Mouse (Mus musculus) monocyte, adult 5-6 weeks (primary cell): ENCODE measurements around the gene Plxna1. TPM values are rescaled to one million over a fixed set of nuclear protein-coding genes. Genes with fewer than 3 reads are reported as not detected.

ENCODE experiments used
- ATAC-seq: fragments of 153-309, 156-312 bp; replicated peaks from 2 replicates; pipeline ENCODE4 v1.8.0; 2017; ENCODE audit warnings: mild to moderate bottlenecking; ENCODE audit not compliant: low TSS enrichment, insufficient number of reproducible peaks, severe bottlenecking, poor library complexity, low FRiP score
- total RNA-seq: library from RNA; stranded (forward); fragments of 200-1000, 200-491, 200-594 nt; gene quantifications from 3 replicates; pipeline ENCODE4 v1.2.3, GENCODE M21; 2017

Plxna1 gene
- total RNA-seq: 0.21 to 2.8 TPM (median 0.76 TPM) in 3 replicates

DNA sequence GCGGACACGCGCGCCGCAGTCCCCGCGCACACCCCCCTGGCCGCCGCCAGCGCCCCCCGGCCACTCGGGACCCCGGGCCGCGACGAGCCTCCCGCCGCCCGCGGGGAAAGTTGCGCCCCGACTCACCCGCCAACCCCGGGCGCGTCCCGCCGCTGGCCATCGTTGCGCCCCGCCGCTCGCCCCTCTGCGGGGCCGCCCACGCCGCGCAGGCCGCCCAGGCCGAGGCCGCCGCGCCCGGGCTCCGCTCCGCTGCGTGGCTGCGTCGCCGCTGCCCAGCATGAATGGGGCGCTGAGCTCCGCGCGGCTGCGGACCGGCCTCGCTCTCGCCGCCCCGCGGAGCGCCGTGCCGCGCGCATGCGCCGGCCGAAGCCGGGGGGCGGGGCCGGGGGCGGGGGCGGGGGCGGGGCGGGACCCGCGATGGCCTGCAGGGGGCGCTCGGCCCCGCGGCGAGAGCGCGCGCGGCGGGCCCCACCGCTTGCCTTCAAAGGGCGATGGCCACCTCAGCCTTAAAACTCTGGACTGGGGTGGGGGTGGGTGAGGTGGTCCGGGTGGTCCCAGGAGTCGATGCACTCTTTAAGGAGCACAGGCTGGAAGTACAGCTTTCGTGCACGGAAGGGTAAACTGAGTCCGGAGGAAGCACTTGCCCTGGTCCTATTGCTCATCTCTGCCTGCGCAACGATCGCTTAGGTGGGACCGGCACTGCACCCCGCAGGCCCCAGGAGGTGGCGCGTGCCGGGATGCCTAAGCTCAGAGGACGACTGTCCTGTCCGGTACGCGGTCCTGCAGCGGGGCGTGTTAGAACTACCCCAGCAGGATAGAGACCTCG, at the start of gene Plxna1:
Gene Plxna1, minus strand, starts transcription at position 340 of the 826 bp plus-strand sequence.
- ATAC-seq: no peak

DNA sequence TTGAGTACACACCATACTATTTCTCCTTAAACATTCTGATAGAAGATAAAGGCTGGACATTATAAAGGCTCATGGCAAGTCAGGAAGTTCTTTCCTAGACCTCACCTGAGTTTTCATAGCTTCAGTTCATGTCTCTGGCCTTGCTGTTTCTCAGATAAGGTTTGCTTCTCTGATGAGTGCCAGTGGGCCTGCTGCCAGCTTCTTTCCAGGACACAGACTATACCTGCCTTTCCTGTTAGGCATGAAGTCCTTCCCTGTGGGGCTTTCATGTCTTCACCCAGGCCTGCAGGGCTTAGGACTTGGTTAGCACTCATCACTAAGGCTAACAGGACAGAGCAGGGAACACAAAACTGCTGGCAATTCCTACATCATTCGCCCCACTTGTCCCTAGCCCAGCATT, 46.6 kb upstream of the Plxna1 start:
- no peak for ATAC-seq

DNA sequence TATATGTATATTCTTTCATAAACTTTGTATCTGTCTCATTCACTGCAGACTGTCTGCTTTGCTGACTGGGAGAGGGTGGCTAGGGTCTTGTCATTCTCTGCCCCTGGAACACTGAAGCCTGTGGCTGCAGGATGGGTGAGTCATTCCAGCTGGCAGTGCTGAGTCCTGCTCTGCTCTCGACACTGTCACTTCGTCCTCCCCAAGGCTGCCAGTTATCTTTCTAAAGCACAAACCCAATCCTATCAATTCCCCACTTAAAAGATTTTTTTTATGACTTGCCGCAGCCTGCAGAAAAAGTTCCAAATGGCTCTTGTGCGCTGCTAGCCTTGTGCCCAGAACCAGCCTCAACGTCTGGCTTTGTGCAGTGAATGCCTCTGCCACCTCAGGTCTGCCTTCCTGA, 45.8 kb upstream of the Plxna1 start:
- ATAC-seq: no peak

DNA sequence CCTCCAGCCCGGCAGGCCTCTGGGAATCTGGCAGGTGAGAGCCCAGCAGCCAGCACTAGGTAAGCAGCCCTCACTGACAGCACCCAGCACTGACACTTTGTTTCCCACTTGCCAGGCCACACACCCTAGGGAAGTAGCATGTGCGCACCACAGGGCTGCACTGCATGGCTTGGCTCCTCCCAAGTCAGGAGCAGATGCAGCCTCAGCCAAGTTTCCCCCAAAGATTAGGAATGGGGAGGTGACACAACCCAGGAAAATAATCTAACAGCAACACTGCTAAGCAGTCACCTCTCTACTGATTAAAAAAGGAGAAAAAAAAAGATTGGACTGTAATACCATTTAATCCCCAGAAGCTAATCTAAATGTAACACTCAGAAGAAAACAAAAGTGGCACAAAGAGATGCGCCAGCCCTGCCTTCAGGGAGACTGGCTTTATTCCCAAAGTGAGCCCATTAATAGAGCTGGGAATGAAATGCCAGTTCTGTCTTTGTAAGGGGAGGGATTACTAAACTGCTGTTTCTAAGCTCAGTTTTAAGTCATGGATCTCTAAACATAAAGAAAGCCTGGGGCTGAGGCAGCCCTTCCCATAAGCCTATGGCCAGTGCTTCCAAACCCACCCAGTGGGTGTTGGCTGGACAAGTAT, 44.9 kb upstream of the Plxna1 start:
- ATAC-seq: no peak

DNA sequence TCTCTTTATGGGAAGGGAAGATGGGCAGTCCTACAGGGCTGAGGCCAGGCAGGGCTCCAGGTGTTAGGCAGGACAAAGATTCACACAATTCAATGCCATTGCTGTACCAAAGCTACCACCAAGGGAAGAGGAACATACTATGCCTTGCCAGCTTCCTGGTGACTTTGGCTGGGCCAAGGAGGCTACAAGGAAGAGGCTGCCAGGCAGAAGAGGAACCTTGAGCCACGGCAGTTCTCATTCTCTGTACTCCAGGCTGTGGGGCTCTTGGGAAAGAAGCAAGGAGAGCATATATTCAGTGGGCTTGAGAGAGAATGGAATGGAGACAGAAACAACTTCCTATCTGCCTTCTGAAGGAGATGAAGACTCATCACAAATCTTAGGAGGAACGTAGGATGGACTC, 42.5 kb upstream of the Plxna1 start:
- ATAC-seq: no peak

DNA sequence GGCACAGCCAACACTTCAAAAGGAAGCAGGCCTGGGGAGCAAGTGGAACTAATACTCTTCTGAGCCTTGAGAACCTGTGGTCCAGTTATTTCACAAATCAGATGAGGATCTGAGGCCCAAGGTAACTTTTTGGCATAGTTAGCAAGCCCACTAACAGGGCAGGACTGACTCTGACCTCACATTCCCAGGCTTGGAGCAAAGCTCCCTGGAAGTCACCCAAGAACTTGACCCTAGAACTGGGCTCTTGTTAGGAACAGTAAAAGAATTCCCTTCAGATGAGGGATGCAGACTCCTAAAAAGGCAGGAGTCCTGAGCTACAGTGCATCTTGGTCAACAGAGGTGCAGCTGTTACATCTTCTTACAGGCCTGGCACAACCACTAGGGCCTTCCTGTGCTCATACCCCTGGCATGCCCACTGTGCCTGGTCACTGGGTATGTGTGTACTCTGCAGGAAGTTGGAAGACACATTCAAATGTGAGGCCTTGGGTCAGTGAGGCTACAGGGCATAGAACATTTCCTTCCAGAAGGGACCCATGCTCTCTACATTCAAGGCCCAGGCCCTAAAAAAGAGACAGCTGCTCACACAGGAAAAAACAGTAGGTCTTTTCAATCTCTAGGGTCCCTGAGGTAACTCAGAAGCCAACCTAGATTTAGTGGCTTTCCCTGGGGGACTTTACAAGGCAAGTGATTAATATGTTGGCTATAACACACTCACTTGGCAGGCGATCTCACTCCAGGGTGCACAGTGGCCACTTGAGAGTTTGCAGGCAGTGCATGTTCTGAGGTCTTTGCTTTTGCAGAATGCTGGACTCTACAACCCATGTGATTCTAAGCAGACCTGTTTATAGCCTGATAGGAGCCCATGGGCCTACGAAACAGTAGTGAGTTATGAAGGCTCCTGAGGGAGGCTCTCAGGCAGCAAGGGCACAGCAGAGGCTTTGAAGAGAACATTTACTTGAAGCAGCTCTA, 41.1 kb upstream of the Plxna1 start:
- ATAC-seq: no peak

DNA sequence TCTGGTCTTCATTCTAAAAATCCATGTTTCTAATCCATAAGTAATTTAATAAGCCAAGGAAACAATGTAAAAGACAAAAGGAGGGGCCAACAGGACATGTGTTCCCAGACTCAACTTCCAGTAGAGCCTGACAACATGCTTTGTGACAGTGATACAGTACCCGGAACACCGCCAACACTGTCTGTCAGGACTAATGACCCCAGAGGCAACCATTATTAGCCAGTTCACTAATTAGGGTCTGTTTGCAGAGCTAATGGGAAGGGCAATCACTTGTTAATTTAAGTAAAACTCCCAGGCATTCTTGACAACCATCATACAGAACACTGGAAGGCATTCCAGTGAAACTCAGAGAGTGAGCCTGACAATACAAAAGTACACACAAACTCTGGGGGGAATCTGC, 40.0 kb upstream of the Plxna1 start:
- no peak for ATAC-seq

DNA sequence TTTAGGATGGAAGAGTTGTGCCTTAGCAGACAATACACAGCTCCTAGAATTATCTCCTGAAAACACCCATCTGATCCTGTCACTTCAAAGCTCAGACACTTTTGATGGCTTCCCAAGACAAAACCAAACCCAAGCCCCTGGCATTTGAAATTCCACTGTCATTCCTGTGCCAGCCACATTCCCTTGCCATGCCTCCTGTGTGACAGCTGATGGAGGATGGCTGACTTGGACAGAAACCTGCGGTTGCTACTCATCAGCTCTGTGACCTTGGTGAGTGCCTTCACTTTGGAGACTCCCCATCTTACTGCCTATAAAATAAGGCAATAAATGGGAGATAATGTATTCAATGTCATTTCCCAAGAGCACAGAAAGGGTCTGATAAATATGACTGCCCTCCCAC, 37.1 kb upstream of the Plxna1 start:
- ATAC-seq: no peak

DNA sequence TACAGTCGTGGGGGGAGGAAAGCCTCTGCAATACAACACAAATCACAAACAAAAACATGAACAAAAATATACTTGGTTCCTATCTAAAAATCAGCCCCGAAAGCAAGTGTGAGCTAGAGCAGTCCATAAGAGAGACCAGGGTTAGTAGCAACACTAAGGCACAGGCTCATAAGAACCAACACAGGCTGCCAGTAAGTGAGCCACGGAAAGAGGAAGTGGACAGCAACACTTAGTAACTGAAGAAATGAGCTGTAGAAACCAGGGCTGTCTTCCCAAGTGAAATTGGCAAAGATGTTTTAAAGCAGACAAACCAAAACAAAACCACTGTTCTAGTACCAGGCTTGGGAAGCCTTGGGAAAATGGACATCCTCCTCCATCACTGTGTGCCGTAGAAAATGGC, 35.5 kb upstream of the Plxna1 start:
- no peak; the same call in 1 of the 2 replicates for ATAC-seq

DNA sequence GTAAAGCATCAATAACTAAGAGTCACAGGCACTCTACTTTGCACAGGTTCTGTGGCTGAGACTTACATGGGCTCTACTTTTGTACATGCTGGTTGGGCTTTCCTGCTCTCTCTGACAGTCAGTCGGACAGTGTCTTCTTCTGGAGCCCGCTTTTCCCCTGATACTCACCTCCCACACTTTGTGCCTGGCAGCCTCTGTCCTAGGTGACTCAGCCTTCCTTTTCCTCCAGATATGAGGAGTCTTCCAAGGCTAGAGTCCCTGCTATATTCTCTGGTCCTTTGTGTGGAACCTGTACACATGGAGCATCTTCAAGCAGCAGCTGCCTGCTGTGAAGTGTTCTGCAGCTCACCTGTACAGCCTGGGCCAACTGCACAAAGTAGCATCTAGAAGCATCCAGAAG, 31.4 kb upstream of the Plxna1 start:
- ATAC-seq: no peak

DNA sequence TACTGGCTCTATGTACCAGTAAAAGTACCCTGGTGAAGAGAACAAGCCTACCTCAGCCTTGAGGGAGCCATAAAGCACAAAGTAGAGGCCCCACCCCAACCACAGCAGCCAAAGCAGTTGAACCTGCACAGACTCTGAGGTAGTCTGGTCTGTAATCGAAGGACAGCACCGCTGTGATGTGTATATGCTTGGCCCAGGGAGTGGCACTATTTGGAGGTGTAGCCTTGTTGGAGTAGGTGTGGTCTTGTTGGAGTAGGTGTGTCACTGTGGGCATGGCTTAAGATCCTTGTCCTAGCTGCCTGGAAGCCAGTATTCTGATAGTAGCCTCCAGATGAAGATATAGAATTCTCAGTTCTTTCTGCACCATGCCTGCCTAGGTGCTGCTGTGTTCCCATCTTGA, 29.8 kb upstream of the Plxna1 start:
- no peak for ATAC-seq

DNA sequence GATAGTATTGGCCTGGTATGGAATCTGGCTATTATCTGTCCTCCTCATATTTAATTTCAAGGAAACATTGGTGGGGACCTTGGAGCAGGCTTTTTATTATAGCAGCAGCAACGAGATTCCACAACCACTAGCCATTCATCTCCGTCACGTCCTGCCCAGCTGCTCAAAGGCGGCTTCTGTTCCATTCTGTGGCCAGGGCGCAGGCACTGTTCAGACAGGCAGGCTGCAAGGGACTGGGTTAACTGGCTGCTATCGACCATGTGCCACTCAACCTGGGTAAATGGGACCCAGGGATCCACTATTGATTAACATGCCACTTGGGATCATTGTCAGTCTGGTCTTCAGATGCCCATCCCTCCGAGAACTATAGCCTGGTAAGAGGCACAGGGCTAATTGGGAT, 27.4 kb upstream of the Plxna1 start:
- ATAC-seq: no peak

DNA sequence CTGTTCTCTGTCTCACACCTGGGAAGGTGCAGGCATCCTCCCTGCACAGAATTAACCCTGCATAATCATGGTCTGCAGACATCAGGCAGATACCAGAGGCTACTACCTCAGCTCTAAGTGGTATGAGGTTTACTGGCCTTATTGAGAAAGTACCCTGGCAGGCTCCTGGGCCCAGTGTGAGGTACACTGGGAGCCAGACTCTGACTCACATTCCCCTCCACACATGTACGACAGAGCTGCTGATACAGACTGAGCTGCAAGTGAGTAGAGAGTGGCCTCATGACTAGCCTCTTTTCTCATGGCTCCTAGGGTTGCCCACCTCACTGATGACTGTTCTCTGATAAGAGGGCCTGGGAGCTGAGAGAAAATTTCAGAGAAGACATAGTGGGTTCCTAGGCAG, 24.5 kb upstream of the Plxna1 start:
- no peak for ATAC-seq

DNA sequence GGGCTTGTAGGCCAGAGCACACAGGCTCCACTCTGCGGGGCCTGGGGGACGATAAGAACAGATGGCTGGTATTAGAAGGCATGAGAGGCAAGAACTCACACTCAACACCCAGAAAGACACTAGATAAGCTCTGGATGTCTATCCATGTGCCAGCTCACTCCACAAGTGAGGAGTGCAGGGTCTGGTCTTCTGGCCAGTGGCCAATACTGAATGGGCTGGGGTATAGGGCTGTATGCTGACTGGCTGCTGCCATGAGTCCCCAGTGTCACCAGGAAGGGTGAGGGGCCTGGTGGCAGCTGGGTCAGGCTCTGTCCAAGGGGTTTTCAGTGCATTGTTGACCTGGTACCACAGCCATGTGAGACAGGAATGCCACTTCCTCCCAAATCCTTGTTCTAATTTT, 22.3 kb upstream of the Plxna1 start:
- no peak for ATAC-seq

DNA sequence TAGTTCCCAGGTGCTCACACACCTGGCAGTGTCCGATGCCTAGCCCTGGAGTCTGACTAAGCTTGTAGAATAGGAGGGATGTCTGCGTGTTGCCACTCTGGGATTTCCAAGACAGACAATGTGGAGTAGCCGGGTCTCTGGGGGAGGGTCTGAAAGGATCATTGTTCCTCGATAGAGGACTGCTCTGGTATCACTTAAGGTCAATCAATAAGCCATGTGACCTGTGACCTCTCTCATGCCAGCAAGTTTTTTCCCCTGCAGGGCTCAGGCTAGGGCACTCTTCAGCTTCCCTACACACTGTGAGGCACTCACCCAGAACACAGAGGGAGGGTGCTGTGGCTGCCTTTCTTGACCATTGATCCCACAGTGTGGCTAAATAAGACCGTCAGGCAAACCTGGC, 19.4 kb upstream of the Plxna1 start:
- no peak for ATAC-seq

DNA sequence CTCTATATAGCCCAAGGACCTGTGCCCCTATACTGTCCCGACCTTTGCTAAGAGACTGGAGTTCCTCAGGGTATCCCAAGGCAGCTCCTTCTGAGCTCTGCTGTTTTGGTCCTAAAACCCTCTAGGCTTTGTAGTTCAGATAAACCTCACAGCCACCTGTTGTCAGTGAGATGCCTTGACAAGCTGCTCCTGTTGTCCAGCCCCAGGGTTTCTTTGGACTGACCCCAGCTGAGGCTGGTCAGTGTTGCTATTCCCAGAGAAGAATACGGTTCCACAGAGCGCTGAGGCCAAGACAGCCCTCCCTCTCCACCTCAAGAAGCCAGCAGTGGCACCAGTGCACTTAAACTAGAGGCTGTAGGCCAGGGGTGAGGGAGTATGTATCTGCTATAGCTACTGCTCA, 18.8 kb upstream of the Plxna1 start:
- no peak for ATAC-seq

DNA sequence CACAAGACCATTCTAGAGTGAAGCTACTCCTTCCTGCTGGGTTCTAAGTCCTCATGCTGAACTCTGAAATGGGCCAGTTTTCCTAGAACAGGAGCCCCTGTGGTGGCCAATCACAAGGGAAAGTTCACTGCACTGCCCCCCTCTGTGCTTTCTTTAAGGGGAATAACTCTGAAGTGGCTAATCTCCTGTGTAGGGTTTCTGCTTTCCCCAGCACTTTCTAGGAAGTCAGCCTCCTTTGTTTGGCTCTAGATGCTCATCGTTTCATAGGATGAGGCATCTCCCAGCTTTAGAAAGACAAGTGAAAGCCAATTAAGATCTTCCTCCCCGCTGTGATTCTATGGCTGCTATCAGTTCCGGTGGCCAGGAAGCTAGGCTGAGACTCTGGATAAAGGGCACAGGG, 18.3 kb upstream of the Plxna1 start:
- ATAC-seq: no peak

DNA sequence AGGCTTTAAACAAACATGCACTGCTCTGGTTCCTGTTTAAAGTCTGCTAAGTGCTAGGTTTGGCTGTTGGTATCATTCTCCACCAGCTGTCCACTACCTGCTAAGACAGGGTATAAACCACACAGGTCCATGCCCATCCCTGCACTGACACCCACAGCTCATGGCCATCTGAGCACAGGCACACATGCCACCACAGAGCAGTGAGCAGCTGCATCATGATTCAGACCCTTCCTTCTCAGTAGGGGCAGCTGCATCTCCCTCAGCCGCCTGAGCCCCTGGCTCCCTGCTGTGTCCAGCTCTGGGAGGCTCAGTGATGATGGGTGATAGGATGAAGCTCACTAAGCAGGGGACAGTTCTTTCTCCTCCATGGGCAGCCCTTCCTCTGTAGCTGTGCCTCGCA, 15.8 kb upstream of the Plxna1 start:
- ATAC-seq: no peak

DNA sequence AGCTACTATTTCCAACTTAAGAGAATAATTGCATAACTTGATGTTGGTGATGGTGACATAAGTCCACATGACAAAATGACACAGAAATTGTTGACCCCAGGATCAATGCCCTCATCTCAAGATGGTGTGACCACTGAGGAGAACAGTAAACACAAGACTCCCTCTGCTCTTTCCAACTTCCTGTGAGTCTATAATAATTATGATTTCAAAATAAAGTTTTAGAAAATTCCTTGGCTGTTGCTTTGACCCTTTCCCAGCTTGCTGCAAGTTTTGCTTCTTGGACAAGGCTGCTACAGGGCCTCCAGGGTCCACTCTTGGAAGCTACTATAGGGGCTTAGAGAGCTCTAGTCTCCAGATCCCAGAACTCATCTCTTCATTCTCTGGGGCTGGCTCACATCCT, 6.4 kb upstream of the Plxna1 start:
- ATAC-seq: no peak
